Mouse (Mus musculus): ENCODE measurements at regions not wholly inside any gene's neighbourhood (a gene's known extent, or its start where the extent isn't known, plus 50 kb on each side); places are given as distances from the start of the nearest gene placed in this dataset.

- no peak for ATAC-seq
- WGBS = 60% methylated on average over 1 of the region's 1 CpGs
- Histone ChIP-seq H3K9ac (ENCODE audit: low read depth, low read length) (no peak overlapping the region), H3K36me3 (ENCODE audit: control insufficient read depth, insufficient read depth) (no peaks in the 10 kb centered on the region), H3K4me1 (replicated peaks; ENCODE audit: control insufficient read depth, insufficient read depth, low read length) (no peaks in the 10 kb centered on the region), H3K27me3 (replicated peaks; ENCODE audit: control insufficient read depth, insufficient read depth, low read length) (no peaks in the 10 kb centered on the region), H3K4me2 (replicated peaks; ENCODE audit: low read depth) (no peak overlapping the region), H3K4me3 (ENCODE audit: low read depth, low read length) (no peak overlapping the region), H3K27ac (ENCODE audit: low read depth, low read length) (no peak overlapping the region), H3K9me3 (ENCODE audit: control insufficient read depth) (no peaks in the 10 kb centered on the region)
- TF ChIP-seq CTCF (IDR thresholded peaks at IDR 0.05; ENCODE audit: low read depth) = no peak
Observed at GRCm38 (mm10) chr2:45351529-45352133, 234.4 kb upstream of the Zeb2 start.

DNA sequence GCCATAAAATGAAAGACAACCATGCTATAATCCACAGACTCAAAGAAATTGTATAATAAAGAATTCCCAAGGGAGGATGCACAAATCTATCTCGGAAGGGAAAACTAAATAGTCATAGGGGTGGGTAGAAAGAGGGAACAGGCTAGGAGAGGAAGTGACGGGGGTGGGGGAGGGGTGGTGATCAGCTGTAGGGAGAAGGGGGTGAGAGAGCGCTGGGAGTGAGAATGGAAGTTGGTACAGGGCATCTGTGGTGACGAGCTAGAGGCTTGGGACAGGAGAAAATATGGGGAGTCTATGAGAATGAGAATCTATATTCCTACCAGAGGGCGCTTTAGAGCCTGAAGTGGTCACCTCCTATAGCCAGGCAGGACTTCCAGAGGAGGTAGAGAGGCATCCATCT, 229.2 kb upstream of the Zeb2 start:
- no peak overlapping the region for H3K9ac ChIP-seq (ENCODE audit: low read depth, low read length)
- no peaks in the 10 kb centered on the region for H3K9me3 ChIP-seq (ENCODE audit: control insufficient read depth)
- H3K36me3 ChIP-seq (ENCODE audit: control insufficient read depth, insufficient read depth) = no peaks in the 10 kb centered on the region
- H3K4me3 ChIP-seq (ENCODE audit: low read depth, low read length) = no peak overlapping the region
- no peaks in the 10 kb centered on the region for H3K27me3 ChIP-seq (replicated peaks; ENCODE audit: control insufficient read depth, insufficient read depth, low read length)
- WGBS = 85% methylated on average over 5 of the region's 5 CpGs
- no peak for TF ChIP-seq CTCF (IDR thresholded peaks at IDR 0.05; ENCODE audit: low read depth)
- no peak for ATAC-seq
- no peak overlapping the region for H3K4me2 ChIP-seq (replicated peaks; ENCODE audit: low read depth)
- H3K27ac ChIP-seq (ENCODE audit: low read depth, low read length) = no peak overlapping the region
- no peaks in the 10 kb centered on the region for H3K4me1 ChIP-seq (replicated peaks; ENCODE audit: control insufficient read depth, insufficient read depth, low read length)

- ATAC-seq = no peak
- Histone ChIP-seq H3K9ac (ENCODE audit: low read depth, low read length) (no peak overlapping the region), H3K4me2 (replicated peaks; ENCODE audit: low read depth) (no peak overlapping the region), H3K4me3 (ENCODE audit: low read depth, low read length) (no peak overlapping the region), H3K27ac (ENCODE audit: low read depth, low read length) (no peak overlapping the region), H3K36me3 (ENCODE audit: control insufficient read depth, insufficient read depth) (no peaks in the 10 kb centered on the region), H3K27me3 (replicated peaks; ENCODE audit: control insufficient read depth, insufficient read depth, low read length) (no peaks in the 10 kb centered on the region), H3K9me3 (ENCODE audit: control insufficient read depth) (no peaks in the 10 kb centered on the region), H3K4me1 (replicated peaks; ENCODE audit: control insufficient read depth, insufficient read depth, low read length) (no peaks in the 10 kb centered on the region)
- no peak for TF ChIP-seq CTCF (IDR thresholded peaks at IDR 0.05; ENCODE audit: low read depth)
- WGBS = 50% methylated on average over 1 of the region's 1 CpGs
Observed at GRCm38 (mm10) chr2:45339866-45340265, 222.7 kb upstream of the Zeb2 start.

DNA sequence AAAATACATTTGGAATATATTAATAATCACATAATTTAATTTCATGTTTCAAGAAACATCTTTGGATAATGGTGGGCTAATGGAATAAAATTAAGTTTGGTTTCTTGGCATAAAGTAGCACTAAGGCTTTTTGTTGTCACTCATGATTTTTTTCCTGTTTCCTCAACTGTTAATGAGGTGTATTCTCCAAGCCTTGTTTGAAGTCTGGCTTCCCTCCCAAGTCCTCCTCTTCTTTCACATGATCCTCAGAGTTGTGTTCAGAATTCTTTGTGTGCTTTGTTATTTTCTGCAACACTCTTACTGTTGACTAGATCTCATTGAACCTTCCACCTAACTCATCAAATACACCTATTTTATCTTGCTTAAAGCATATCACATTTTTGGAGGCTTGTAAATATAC, 221.6 kb upstream of the Zeb2 start:
- Histone ChIP-seq H3K9me3 (ENCODE audit: control insufficient read depth) (no peaks in the 10 kb centered on the region), H3K4me2 (replicated peaks; ENCODE audit: low read depth) (no peak overlapping the region), H3K36me3 (ENCODE audit: control insufficient read depth, insufficient read depth) (no peaks in the 10 kb centered on the region), H3K9ac (ENCODE audit: low read depth, low read length) (no peak overlapping the region), H3K4me3 (ENCODE audit: low read depth, low read length) (no peak overlapping the region), H3K27me3 (replicated peaks; ENCODE audit: control insufficient read depth, insufficient read depth, low read length) (no peaks in the 10 kb centered on the region), H3K27ac (ENCODE audit: low read depth, low read length) (no peak overlapping the region), H3K4me1 (replicated peaks; ENCODE audit: control insufficient read depth, insufficient read depth, low read length) (no peaks in the 10 kb centered on the region)
- no peak for TF ChIP-seq CTCF (IDR thresholded peaks at IDR 0.05; ENCODE audit: low read depth)
- no peak for ATAC-seq

DNA sequence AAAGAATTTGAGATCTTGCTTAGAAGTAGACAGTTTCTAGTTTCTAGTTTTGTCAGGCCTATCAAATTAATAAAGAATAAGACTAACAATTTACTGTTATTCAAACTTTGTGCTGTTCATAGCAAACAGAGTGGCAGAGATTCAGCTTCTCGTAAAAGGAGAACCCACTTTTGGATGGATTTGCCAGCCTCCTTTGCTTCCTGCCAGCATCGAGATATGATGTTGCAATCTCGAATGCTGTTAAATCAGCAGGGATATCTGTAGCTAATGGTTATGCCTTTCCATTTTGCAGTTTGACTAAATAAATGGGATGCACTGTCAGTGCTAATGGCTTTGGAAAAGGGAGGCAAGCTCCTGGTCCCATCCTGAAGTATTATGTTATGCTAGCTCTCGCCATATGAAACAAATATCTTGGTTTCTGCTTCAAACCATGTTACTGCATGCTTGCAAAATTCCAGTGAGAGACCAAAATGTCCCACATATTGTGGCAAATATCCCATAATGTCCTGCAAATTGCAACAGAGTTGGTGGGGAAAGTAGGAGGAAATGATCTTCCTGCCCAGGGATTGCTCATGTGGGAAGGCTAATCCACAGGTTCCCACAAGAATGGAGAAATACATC, 199.9 kb upstream of the Zeb2 start:
- Histone ChIP-seq H3K4me3 (ENCODE audit: low read depth, low read length) (no peak overlapping the region), H3K36me3 (ENCODE audit: control insufficient read depth, insufficient read depth) (no peaks in the 10 kb centered on the region), H3K4me1 (replicated peaks; ENCODE audit: control insufficient read depth, insufficient read depth, low read length) (no peaks in the 10 kb centered on the region), H3K9ac (ENCODE audit: low read depth, low read length) (no peak overlapping the region), H3K9me3 (ENCODE audit: control insufficient read depth) (no peaks in the 10 kb centered on the region), H3K27ac (ENCODE audit: low read depth, low read length) (no peak overlapping the region), H3K4me2 (replicated peaks; ENCODE audit: low read depth) (no peak overlapping the region), H3K27me3 (replicated peaks; ENCODE audit: control insufficient read depth, insufficient read depth, low read length) (no peaks in the 10 kb centered on the region)
- no peak for ATAC-seq
- 88% methylated on average over 4 of the region's 4 CpGs for WGBS
- TF ChIP-seq CTCF (IDR thresholded peaks at IDR 0.05; ENCODE audit: low read depth) = no peak

DNA sequence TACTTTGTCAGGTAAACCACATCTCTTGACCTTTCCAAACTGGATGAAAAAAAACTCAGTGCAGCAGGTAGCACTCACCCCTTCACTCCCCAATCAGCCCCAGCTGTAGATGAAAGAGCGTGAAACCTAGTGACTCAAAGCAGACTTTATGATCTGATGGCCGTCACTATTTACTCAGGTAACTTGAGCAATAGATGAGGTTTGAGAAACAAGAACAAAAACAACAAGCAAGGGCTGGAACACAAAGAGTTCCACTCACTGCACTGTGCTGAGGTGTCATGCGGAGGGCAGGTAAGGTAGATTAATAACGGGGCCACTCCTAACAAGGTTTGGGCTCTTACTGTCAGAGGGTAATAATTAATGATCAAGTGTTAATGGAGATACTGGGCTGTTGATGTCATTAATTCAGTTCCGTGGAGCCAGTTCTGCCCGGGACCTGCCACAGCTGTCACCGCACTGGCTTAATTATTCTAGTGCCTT, 170.4 kb upstream of the Zeb2 start:
- Histone ChIP-seq H3K9me3 (ENCODE audit: control insufficient read depth) (no peaks in the 10 kb centered on the region), H3K4me2 (replicated peaks; ENCODE audit: low read depth) (no peak overlapping the region), H3K36me3 (ENCODE audit: control insufficient read depth, insufficient read depth) (no peaks in the 10 kb centered on the region), H3K27me3 (replicated peaks; ENCODE audit: control insufficient read depth, insufficient read depth, low read length) (no peaks in the 10 kb centered on the region), H3K4me1 (replicated peaks; ENCODE audit: control insufficient read depth, insufficient read depth, low read length) (no peaks in the 10 kb centered on the region), H3K4me3 (ENCODE audit: low read depth, low read length) (no peak overlapping the region), H3K27ac (ENCODE audit: low read depth, low read length) (no peak overlapping the region), H3K9ac (ENCODE audit: low read depth, low read length) (no peak overlapping the region)
- no peak for ATAC-seq
- 52% methylated on average over 7 of the region's 7 CpGs for WGBS
- no peak for TF ChIP-seq CTCF (IDR thresholded peaks at IDR 0.05; ENCODE audit: low read depth)
